Mouse (Mus musculus) left cerebral cortex, postnatal 25 days (tissue): Measurements from ENCODE around the gene Gm21119. TPM values are rescaled to one million over a fixed set of nuclear protein-coding genes. Genes with fewer than 3 reads are reported as not detected.
"Not testable (repeated sequence)": the region's sequence is repeated elsewhere in the genome, so short reads cannot be mapped to it uniquely, and the experiment has no call there.

Experiments used
- DNase-seq, 2 experiments: peaks; one replicate each; pipeline ENCODE4 v3.0.0; 2022; ENCODE audit warnings: low spot score in 2 of 2, mixed read lengths in 1 of 2
- intact Hi-C: fragments of 180-260 bp; cut with DNase I; formaldehyde crosslinking; loops from one replicate; pipeline ENCODE4 v1.15.1; 2025
- total RNA-seq, 2 experiments: library from RNA; stranded (reverse); gene quantifications; 2 replicates each; pipeline ENCODE4 v1.2.3; 2021

The Gm21119 gene
- total RNA-seq, 2 experiments from 2014 or later, result 2.3 TPM; not detected in 1

- intact Hi-C loops, DNase-seq: not testable (repeated sequence)
These were observed 23.2 kb downstream of the Gm21119 start for GRCm38 (mm10) chr8:20637931-20638330.

- peak; percentile 1 to 9 for DNase-seq
- intact Hi-C loops, result not testable (repeated sequence)
These were observed 28.8 kb downstream of the Gm21119 start for GRCm38 (mm10) chr8:20643536-20643935.

DNA sequence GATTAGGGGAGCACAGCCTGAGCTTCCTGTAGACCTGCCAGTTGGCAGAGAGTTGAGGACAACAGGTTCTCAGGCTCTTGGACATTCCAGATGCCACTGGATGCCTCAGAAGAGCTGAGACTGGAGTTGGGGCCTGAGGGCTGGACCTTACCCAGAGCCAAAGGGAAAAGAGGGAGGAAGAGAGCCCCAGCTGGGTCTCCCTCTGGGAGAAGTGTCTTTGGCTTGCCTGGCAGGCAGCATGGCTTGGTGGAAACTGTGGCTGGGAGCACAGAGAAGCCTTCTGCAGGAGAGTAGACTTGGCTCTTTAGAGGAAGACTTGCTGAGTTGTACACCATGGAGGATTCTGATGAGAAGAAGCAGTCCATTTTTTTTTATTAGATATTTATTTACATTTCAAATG lies 38.3 kb downstream of the Gm21119 start:
- DNase-seq, result peak; percentile 1
- intact Hi-C loops, result not testable (repeated sequence)

GRCm38 (mm10) chr8:20678418-20678817 lies 63.7 kb downstream of the Gm21119 start:
- intact Hi-C loops, result not testable (repeated sequence)
- DNase-seq, result peak in 1 of 2 experiments; percentile 0
